Mouse (Mus musculus) embryonic facial prominence, embryonic 11.5 days (tissue): ENCODE data around the gene Olfr43. TPM values are rescaled to one million over a fixed set of nuclear protein-coding genes. Genes with fewer than 3 reads are reported as not detected.

Source experiments
- ATAC-seq: fragments of 200-750 bp; cut with Nextera tagmentation; replicated peaks from 2 replicates; pipeline ENCODE4 v1.8.0; 2017; ENCODE audit warnings: low read depth; ENCODE audit not compliant: insufficient number of reproducible peaks, low FRiP score, low TSS enrichment
- DNase-seq: peaks from one replicate; pipeline ENCODE4 v3.0.0-alpha.2; 2015; ENCODE audit warnings: low spot score
- H3K27ac ChIP-seq: fragments of 300-500 bp; sonication (generic); replicated peaks from 2 replicates; pipeline ENCODE4 v1.5.1; 2014; ENCODE audit warnings: mild to moderate bottlenecking, low read depth, low read length, control low read depth
- H3K27me3 ChIP-seq: fragments of 300-500 bp; sonication (generic); 2 replicates; pipeline ENCODE4 v1.6.1; 2014; ENCODE audit warnings: mild to moderate bottlenecking, low read length, moderate library complexity, mixed read lengths; ENCODE audit not compliant: control insufficient read depth, insufficient read depth
- H3K36me3 ChIP-seq: fragments of 300-500 bp; sonication (generic); replicated peaks from 2 replicates; pipeline ENCODE4 v1.6.1; 2014; ENCODE audit warnings: low read depth, mild to moderate bottlenecking, low read length, moderate library complexity, mixed read lengths; ENCODE audit not compliant: control insufficient read depth, insufficient read depth
- H3K4me1 ChIP-seq: fragments of 300-500 bp; sonication (generic); 2 replicates; pipeline ENCODE4 v1.6.1; 2014; ENCODE audit warnings: low read length, mixed read lengths; ENCODE audit not compliant: control insufficient read depth, insufficient read depth
- H3K4me2 ChIP-seq: fragments of 300-500 bp; sonication (generic); 2 replicates; pipeline ENCODE4 v1.6.1; 2014; ENCODE audit warnings: low read depth, mild to moderate bottlenecking, control low read depth, low read length, moderate library complexity
- H3K4me3 ChIP-seq: fragments of 300-500 bp; sonication (generic); 2 replicates; pipeline ENCODE4 v1.5.1; 2014; ENCODE audit warnings: low read depth, low read length, control low read depth
- H3K9ac ChIP-seq: fragments of 300-500 bp; sonication (generic); replicated peaks from 2 replicates; pipeline ENCODE4 v1.6.1; 2014; ENCODE audit warnings: mild to moderate bottlenecking, control low read depth, low read length
- H3K9me3 ChIP-seq: fragments of 300-500 bp; sonication (generic); replicated peaks from 2 replicates; pipeline ENCODE4 v1.6.1; 2016; ENCODE audit warnings: mild to moderate bottlenecking, low read length, inconsistent platforms, mixed read lengths; ENCODE audit not compliant: control insufficient read depth
- WGBS: fragments of 180-500 bp; shearing (Covaris S2); extraction: QIAGEN DNeasy Blood & Tissue Kit; methylation state at CpG from one replicate; pipeline ENCODE4 v1.1.7; 2014; 5-methylcytosine and 5-hydroxymethylcytosine counted together
- polyA plus RNA-seq: library from polyadenylated mRNA; unstranded; fragments of >200 nt; fragmentation: Nextera tagmentation; extraction: Ambion mirVana; gene quantifications from 2 replicates; pipeline ENCODE4 v1.2.1, GENCODE M21; 2014

Olfr43 gene
- polyA plus RNA-seq, result not detected in 2 replicates

GRCm38 (mm10) chr11:74211279-74211678, at the start of gene Olfr43:
Gene Olfr43, minus strand, starts transcription at chr11:74211379.
- Histone ChIP-seq H3K27ac (no peak within 1 kb of the TSS), H3K36me3 (no peaks in the 10 kb centered on the region), H3K4me1 (no peaks in the 10 kb centered on the region), H3K9ac (no peak within 1 kb of the TSS), H3K27me3 (no peaks in the 10 kb centered on the region), H3K9me3 (no peaks in the 10 kb centered on the region), H3K4me2 (no peak within 1 kb of the TSS), H3K4me3 (no peak within 1 kb of the TSS)
- WGBS, result 67% methylated on average over 1 of the region's 1 CpGs
- ATAC-seq, result no peak
- no peak for DNase-seq

- Histone ChIP-seq H3K9ac (no peak within 1 kb of the TSS), H3K9me3 (no peaks in the 10 kb centered on the region), H3K27me3 (no peaks in the 10 kb centered on the region), H3K4me2 (no peak within 1 kb of the TSS), H3K4me3 (no peak within 1 kb of the TSS), H3K27ac (no peak within 1 kb of the TSS), H3K36me3 (no peaks in the 10 kb centered on the region), H3K4me1 (no peaks in the 10 kb centered on the region)
- ATAC-seq (no peak), DNase-seq (no peak)
- 52% methylated on average over 2 of the region's 2 CpGs for WGBS
Observed at GRCm38 (mm10) chr11:74259508-74259907, 48.3 kb upstream of the Olfr43 start, which contains the start of gene Olfr406. Gene Olfr406, plus strand, starts transcription at chr11:74259808.

DNA sequence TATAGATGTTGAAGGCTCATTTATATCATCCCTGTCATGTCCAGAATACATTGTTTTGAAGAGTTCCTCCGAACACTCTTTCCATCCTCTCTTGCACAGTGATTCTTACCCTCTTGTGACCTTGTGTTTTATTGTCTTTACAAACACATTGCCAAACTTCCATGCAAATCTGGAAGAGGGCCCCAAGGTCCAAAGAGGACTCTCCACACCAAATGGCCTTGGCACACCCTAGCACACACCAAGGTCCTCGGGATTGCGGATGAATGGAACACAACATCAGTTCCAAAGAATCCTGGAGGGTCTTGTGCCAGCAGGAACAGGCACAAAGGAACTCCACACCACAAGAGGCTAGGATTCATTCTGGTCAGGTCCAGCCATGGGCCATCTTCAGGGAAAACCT, 30.0 kb upstream of the Olfr43 start:
- Histone ChIP-seq H3K27ac (no peak overlapping the region), H3K27me3 (no peaks in the 10 kb centered on the region), H3K9ac (no peak overlapping the region), H3K36me3 (no peaks in the 10 kb centered on the region), H3K4me3 (no peak overlapping the region), H3K4me2 (no peak overlapping the region), H3K4me1 (no peaks in the 10 kb centered on the region), H3K9me3 (no peaks in the 10 kb centered on the region)
- 94% methylated on average over 3 of the region's 3 CpGs for WGBS
- DNase-seq, result no peak
- ATAC-seq, result no peak

GRCm38 (mm10) chr11:74185949-74186348, 25.2 kb downstream of the Olfr43 start, which contains the start of gene Olfr403:
Gene Olfr403, plus strand, starts transcription at chr11:74186249.
- H3K9me3 ChIP-seq, result 0 out of 2 replicates have a peak, but pooled peaks cover 5% of the 10 kb centered on the region
- H3K27me3 ChIP-seq, result no peaks in the 10 kb centered on the region
- no peak within 1 kb of the TSS for H3K4me3 ChIP-seq
- no peak for DNase-seq
- no peak within 1 kb of the TSS for H3K4me2 ChIP-seq
- H3K36me3 ChIP-seq, result no peaks in the 10 kb centered on the region
- no peaks in the 10 kb centered on the region for H3K4me1 ChIP-seq
- ATAC-seq, result no peak
- H3K9ac ChIP-seq, result no peak within 1 kb of the TSS
- no peak within 1 kb of the TSS for H3K27ac ChIP-seq

DNA sequence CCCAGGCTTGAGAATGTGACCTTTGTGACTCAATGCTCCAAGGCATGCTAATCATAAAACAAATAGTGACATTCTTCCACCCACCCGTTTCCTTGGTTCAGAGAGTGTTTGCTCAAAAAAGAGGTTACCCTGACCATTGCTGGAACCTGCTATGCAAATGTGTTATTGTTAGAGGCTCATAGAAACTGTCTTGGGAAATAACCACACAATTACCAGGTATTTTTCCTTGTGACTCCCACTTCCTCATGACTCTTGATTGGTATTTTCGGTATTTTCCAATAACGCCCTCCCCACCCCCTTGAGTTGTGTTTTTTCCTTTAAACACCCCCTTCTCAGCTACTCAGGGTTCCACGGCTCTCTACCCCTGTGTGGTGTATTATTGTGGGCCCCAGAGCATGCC, 27.4 kb downstream of the Olfr43 start:
- Histone ChIP-seq H3K9me3 (0 out of 2 replicates have a peak, but pooled peaks cover 5% of the 10 kb centered on the region), H3K36me3 (no peaks in the 10 kb centered on the region), H3K27ac (no peak overlapping the region), H3K4me1 (no peaks in the 10 kb centered on the region), H3K9ac (no peak overlapping the region), H3K27me3 (no peaks in the 10 kb centered on the region), H3K4me3 (no peak overlapping the region), H3K4me2 (no peak overlapping the region)
- 82% methylated on average over 4 of the region's 4 CpGs for WGBS
- ATAC-seq (no peak), DNase-seq (no peak)

DNA sequence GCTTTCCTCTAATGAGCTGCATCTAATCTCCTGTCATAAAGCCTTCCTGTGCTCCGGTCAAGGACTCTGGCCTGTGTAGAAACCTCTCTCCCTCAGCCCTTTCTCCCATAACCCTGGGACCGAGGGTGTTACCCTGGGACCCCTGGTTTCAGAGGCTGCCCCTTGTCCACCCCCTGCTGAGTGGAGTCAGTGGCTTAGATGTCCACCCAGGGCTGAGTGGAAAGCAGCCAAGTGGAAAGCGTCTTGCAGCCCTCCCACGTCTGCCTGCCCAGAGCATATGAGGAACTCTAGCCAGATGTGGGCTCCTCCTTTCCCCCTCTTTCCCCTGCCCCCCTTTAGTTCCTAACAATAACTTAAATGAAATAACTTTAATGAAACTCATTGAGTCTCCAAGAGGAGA, 28.0 kb downstream of the Olfr43 start:
- Histone ChIP-seq H3K9ac (no peak overlapping the region), H3K27ac (no peak overlapping the region), H3K4me1 (no peaks in the 10 kb centered on the region), H3K27me3 (no peaks in the 10 kb centered on the region), H3K4me2 (no peak overlapping the region), H3K36me3 (no peaks in the 10 kb centered on the region), H3K4me3 (no peak overlapping the region), H3K9me3 (0 out of 2 replicates have a peak, but pooled peaks cover 5% of the 10 kb centered on the region)
- no peak for ATAC-seq
- WGBS, result 82% methylated on average over 4 of the region's 4 CpGs
- DNase-seq, result no peak

DNA sequence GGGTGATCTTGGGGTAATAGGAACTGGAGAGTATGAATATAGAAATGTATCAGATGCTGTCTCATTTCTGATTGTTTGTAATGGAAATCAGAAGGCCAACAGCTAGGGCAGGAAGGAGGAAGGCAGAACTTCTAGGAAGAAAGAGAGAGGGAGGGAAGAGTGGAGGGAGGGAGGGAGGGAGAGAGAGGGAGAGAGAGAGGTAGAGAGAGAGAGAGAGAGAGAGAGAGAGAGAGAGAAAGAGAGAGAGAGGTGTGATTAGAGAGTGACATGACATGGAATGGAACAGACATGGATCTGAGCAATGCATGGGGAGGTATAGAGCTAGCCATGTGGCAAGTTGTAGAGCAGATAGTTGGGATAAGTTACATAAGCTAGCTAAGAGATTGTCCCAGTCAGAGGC, 42.4 kb downstream of the Olfr43 start:
- Histone ChIP-seq H3K27ac (no peak overlapping the region), H3K9ac (no peak overlapping the region), H3K4me3 (no peak overlapping the region), H3K36me3 (no peaks in the 10 kb centered on the region), H3K27me3 (no peaks in the 10 kb centered on the region), H3K9me3 (no peaks in the 10 kb centered on the region), H3K4me1 (no peaks in the 10 kb centered on the region), H3K4me2 (no peak overlapping the region)
- ATAC-seq (no peak), DNase-seq (no peak)
